Mouse (Mus musculus) frontal cortex, postnatal 25 days (tissue): Measurements from ENCODE around the gene Spo11.

Experiments used
- DNase-seq, 2 experiments: peaks; one replicate each; pipeline ENCODE4 v3.0.0; 2022; ENCODE audit warnings: low spot score in 2 of 2

Gene Spo11

DNA sequence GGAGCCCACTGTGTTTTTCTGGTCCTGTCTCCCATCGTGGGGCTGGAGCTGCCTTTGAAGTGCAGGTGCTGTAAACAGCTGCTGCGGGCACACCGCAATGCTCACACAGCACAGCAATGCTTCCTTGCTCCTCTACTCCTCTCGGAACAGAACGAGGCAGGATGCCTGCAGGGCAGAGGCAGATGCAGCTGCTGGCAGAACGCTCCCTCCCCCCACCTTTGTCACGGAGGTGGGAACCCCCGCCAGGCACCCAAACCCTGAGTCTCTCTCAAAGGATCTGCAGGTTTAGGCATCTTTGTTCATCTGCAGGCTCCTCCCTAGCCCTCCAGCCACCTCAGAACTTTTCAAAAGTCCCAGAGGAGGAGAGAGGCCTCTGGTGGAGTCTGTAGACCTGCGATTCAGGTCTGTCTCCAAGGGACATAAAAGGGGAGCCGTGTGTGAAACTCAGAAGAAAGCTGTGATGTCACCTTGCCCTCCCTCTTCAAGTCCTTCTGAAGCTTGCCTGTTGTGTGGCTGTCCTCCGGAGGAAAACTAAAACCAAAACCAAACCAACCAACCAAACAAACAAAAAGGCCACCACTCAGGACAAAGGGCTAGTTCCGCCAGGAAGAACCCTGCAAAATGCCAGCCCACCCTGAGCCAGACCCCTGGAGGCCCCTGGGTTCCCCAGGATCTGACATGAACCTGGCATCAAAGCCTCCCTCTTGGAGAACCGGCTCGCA lies at the start of gene Spo11:
Spo11 (plus strand) TSS at position 292 of the 722 bp plus-strand sequence.
- DNase-seq = no peak

DNA sequence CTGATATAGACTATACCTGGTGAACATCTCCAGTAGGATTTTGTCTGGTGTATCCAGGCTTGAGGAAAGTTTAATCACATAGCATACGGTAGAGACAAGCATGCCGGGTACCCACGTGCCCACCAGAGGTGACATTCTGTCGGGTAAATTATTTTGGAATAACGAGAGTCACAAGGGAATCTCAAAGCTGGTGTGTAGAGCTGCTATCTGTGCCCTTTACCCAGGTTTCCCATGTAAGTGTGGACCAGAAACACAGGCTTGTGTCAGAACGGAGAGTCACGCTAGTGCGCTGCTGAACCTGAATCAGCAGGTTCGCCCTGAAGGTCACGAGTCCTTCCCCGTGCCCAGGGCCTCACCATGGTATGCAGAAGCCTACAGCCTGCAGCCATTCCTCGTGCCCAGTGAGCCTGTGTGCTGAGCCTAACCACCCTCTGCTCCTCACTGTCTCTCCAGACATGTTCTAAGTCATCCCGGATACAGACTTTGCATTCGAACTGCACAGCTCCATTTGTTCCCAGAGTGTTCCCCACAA lies 47.5 kb upstream of the Spo11 start:
- no peak for DNase-seq

DNA sequence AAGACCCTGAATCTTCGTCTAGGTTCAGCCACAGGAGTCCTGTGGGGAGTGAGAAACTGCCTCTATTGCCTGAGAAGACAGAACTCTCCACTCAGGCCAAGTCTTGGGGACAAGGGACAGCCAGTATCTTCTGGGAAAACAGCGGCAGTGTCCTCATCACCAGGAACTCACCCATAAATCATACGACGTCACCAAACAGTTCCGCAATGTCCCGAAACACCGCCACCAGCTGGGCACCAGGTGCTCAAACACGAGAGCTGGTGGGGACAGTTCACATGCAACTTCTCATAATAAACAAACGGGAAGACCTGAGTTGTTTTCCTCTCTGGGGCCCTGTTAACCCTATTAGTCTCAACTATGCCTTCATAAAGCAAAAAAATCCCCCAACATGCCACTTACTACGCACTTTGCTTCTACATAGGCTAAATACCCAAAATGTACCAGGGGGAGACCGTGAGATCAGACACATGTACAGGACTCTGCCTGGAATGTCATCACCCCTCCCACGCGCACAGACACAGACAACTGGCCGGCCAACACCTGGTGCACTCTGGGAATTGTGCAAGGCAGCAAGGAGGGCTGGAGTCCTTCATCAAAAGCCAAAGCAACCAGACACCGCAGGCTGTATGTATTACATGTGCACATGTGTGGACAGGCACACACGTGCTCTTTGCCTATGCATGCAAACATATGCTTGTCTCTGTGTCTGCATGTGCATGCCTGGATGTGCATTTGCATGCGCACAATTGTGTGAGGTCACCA lies 46.2 kb upstream of the Spo11 start:
- no peak for DNase-seq

DNA sequence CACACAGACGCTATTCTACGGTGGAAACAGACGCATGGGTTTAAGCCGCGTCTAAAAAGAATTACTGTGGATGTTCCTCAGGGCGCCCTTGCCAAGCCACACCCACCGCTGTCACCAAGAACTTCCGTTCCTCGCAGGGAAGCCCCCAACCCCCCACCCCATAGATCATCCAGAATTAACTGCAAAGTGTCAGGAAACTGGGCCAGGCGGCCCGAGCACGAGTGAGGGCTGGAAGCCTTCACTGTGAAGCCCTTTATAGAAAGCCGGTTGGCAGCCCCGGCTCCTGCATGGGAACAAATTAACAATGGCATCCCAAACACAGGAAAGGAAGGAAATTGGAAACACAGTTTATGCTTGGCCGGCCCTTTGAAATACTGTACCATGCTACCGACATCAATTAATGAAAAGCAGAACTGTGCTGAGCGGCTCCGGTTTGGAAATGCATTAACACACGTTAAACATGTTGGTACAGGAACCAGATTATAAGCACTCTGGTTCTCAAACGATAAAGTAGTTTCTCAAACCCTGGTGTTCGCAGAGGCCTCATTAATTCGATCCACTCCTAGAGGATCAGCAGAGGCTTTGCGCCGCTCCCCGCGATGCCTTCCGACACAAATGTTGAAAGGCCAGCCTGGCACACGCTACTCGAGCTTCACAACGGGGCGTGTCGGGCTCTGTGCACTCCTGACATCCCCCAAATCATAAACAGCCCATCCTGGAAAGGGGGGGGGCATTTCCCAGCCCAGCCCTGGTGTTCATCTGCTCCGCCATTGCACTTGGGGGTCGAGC lies 43.7 kb upstream of the Spo11 start:
- no peak for DNase-seq

DNA sequence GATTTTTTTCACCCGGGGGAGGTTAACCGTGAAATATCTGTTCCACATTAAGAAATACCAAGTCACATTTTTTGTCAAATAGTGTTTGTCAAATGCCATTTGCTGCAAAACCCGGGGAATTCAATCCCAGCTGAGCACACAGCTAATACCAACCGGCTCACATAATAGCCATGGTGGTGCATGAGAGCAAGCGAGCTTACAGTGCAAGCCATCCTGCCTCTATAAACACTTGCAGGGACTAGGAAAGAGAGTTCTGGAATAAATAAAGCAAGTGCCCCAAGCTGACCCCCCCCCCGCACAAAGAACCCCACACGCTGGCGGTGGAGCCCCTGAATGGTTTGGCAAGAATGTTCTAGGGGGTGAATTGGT lies 43.1 kb upstream of the Spo11 start:
- DNase-seq = no peak

DNA sequence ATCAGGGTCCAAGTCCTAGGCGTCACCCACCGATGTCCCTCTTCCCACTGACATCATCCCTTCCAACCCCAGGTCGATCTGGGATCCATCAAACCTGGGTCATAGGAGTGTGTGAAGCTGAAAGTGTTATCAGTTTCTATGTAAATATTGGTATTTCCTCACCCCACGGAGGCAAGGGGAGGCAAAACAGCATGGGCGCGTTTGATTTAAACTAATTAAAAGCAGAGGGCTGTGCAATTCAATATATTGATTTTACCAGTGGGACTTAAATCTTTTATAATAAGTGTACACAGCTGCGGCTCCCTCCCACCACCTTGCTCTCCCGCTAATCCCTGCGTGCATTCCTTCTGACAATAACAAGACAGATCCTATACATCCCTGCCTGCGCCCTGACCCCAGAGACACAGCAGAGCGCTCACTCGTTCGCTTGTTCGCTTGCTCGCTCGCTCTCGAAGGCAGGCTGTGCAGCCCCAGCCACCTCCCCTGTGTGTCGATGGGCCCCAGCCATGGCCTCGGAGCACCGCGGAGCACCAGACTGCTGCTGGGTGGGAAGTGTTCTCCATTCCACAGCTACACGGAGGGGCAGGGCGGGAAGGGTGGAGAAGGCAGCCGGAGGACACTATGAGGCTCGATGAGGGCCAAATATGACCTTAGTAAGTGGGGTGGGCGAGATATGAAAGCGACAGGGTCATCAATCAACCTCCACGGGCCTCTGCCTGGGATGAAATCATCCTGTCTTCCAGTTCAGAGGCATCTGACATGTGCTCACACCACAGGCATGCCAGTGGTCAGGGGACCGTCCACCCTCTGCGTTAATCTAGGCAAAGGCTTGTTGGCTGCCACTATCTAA lies 42.4 kb upstream of the Spo11 start:
- DNase-seq = no peak

DNA sequence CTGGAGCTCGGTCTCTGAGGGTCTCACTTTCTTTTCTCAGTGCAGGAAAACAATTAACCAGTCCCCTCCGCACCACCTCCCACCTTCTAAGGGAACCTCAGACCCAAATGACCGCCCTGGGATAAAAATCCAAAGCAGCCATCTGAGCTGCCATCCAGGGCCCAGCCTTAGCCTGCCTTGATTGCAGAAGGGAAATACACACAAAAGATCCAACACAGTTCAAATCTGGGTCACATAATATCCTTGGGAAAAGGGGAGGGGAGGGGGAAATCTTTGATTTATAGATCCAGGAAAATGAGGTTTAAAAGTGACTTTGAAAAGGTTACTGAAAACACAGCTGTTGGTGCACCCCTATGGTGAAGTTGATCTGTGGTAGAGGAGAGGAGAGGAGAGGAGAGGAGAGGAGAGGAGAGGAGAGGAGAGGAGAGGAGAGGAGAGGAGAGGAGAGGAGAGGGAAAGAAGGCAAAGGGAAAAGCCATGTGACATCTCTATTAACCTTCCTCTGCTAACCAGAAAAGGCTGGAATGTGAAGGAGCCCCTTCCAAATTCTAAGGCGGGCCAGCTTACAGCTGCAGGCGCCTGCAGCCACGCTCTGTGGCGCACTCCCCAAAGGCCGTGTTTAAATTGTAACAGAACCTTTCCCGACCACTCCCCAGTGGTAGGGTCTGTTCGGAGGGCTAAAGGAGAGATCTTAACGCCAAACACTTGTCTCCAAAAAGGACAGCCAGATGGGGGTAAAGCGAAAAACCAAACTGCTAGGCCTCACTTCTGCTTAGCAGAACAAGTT lies 41.5 kb upstream of the Spo11 start:
- DNase-seq = no peak

DNA sequence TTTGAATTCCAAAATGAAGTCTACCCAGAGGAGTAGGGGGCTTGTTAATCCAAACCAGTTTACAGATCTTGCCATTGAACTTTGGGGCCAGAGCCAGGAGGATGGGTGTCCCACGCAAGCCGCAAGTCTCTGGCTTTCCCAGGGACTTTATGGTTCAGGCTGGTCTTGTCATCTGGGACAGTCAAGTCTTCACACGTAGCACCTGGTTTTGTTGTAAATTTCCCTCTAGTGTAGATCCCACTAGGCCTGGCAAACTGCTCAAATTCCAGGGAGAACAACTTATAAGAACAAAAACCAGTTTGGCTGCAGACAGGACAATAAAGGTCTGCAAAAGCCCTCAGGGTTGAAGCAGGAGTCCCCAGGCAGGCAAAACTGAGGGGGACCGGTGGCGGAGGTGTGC lies 40.7 kb upstream of the Spo11 start:
- DNase-seq = no peak

DNA sequence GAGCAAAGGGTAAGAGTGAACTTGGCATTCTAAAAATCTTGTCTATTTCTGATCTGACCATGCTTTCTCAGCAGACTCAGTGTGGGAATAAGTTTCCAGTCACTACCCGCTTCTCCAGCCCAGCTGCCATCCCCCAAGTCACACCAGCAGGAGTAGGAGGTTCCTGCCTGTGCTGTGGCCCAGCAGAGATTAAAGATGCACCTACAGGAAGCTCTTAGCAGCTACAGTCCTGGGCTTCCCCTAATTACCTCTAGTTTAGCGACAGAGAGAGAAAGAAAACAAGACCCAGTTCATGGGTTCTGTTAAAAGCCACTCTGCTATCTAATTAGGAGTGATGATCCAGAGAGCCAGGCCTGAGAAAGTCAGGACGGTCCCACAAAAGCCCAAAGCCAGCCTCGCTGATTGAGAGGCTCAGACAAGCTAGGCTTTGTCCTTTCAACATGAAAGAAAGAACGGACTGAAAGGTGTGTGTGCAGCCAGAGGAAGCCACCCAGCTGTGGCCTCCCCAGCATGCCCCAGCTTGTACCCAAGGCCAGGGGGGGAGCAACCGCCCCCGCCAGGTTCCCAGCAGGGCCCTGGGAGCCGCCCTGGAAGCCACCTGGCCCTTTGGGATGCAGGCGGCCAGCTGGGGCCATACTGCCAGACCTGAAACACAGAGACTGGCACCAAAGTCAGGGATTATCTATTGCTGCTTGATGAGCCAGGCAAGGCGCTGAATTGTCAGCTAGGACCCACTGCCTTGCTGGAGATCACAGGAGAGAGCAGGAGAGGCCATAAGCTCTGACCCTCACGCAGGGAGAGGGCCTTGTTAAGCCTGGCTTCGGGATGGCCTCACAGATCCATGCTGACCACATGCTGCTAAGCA lies 39.9 kb upstream of the Spo11 start:
- no peak for DNase-seq

DNA sequence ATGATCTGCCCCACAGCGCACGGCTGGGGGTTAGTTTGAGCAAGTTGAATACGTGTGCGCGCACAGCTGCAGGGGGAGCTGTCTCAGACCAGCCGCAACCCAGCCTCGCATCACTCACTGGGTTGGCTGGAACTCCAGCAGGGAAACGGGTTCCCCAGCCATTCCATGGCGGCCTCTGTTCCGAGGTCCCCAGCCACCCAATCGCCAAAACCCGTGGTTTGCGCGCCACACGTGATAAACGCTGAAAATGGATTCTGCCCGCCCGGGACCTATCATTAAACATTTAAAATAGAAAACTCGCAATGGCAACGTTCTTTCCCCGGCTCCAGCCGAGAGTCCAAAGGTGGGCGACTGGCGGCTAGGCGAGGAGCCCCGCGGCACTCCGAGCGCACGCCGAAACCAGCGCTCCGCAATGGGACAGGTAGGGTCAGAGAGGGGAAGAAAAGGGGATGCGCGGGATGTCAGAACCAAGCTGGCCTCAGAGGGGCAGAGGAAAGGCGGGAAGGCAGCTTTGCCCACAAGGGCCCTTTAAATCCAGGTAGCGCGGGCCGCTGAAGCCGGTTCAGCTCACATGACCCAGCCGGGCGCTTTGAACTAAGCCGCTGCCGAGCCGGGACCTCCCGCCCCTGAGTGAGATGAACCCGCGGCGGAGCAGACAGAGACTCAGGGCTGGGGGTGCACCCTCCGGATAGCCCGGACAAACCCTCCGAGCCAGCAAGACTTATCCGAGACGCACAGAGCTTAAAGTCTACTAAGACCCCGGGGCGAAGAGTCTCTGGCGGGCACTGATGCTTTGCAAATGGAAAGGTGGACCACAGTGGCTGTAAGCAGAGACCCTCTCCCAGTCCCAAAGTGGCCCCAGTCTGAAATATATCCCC lies 38.5 kb upstream of the Spo11 start:
- no peak for DNase-seq

DNA sequence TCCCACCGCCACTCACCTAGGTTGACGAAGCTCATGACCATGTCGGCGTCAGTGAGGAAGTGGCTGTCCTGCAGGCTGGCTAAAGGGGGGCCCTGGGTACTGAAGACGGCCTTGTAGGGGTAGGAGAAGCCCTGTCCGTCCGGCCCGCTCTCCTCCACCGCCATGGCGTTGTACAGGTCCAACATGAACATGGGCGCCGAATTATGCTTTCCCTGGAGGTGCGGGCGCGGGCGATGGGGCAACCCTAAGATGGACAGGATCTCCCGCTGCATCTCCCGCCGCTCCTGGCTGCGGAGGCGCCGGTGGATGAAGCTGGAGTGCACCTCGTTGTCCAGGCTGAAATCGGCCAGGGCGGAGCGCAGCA lies 37.9 kb upstream of the Spo11 start:
- DNase-seq = no peak

DNA sequence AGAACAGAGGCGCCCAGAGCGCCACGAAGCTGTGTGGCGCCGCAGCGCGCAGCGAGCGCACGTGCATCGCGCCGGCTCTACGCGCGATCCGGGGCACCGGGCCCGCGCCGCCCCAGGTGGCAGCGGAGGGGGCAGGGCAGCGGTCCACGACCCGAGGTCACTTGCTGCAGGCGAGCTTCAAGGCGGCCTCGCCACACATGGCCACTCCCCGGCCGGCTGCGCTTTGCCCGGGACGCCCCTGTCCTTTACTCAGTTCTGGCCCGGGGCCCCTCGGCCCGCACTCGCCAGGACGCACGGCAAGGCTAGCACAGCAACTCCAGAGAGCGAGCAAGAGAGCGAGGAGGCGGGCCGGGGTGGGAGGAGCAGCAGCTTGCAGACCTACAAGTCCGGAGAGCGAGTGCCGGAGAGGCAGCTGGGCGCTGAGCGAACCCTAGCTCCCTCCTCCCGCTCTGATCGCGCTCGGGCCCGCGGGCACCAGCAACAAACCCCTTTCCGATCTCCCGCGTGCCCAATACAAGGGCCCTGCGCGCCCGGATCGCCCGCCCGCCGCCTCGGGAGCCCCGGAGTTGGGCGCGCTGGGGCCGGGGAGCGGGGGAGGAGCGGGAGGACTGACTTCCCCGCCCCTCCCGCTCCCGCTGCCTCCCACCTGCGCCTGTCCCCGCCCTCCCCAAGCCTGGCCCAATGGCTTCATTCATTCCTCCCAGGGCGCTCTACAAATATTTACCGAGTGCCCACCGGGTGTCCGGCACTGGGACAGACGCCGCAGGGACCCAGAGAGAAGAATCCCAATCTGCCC lies 37.3 kb upstream of the Spo11 start, which contains the start of gene Bmp7:
Bmp7 (minus strand) TSS at position 319 of the 796 bp plus-strand sequence.
- DNase-seq = peak; percentile 33 to 38

DNA sequence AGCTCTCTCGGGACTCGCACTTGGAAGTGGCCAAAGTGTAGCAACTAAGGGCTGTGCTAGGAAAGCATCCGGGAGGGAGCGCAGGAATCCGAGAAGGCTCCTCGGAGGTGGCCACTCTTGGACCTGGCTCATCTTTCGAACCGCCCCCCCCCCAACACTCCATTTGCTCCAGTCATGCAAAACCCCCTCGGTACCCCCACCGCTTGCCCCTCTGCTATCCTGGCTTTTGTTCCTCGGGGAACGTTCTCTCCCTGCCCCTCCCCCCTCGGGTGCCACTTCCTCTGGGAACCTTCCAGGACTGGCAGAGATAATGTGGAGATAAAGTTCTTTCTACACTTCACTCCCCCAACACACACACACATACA lies 36.7 kb upstream of the Spo11 start:
- DNase-seq = no peak

DNA sequence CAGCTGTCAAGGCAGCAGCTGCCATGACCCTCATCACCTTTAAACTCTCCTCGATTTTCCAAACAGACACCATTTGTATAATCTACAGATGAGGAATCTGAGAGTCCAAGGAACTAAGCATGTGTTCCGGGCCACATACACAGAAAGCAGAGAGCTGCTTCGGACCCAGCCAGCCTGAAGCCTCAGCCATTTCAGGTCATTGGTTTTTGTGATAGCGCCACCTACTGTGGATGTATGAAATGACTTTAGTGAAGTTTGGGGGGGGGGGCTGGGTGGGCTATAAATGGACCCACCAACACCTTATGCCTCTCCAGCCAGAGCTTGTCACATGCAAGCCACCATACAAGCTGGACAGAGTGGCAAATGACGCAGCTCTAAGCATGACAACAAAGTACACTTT lies 28.4 kb upstream of the Spo11 start:
- DNase-seq = no peak

DNA sequence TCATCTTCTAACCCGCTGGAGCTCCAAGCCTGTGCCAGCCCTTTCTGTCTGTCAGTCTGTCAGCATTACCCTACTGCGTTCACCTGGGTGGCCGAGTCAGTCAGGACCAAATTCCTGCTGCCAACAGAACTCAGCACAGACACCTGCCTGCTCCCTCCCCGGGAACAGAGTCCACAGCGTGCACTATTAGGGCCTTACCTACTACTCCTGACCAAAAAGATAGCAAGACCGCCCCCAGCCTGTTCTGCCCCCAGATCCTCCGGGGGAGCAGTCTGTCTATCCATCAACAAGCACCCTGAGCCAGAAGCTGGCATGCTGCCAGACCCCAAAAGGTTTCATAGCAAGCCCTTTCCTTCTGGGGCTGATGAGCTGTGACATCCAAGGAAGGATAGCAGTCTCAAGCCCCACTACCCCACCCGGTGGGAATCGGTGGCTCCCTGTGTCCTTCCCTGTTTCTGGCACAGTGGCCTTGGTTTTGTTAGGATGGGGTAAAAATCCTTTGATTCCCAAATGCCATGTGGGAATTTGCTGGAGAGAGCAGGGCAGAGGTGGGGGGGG lies 27.3 kb upstream of the Spo11 start:
- no peak for DNase-seq

DNA sequence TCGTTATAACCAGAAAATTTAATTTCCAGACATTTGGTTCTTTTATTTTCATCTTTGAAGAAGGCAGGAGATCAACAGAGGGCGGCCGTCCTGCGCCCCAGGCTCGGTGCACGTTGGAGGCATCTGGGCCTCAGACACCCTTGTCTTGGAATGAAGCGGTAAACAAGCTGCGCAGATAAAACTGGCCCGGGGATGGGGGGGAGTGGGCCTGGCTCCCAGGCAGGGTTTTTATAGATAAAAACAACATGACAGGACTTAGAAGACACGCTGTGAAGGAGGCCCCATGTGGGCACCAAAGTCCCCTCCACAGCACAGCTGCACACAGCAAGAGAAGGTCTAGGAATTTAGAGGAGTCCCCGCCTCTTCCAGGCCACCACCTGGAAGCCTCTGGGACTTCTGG lies 26.8 kb upstream of the Spo11 start:
- no peak for DNase-seq

DNA sequence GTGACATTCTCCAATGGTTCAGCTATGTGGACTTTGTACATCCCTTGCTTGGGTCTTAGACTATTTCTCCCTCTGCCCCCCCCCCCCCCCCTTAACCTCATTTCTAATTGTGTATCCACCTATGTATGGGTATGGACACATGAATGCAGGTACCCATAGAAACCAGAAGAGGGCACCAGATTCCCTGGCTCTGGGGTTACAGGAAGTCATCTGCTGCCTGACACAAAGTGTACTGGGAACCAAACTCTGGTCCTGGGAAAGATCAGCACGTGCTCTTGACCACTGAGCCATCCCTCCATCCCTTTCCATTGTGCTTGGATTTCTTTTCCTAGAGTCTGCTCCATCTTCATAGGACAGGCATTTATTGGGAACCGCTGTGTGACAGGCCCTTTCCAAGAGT lies 25.5 kb upstream of the Spo11 start:
- DNase-seq = no peak

DNA sequence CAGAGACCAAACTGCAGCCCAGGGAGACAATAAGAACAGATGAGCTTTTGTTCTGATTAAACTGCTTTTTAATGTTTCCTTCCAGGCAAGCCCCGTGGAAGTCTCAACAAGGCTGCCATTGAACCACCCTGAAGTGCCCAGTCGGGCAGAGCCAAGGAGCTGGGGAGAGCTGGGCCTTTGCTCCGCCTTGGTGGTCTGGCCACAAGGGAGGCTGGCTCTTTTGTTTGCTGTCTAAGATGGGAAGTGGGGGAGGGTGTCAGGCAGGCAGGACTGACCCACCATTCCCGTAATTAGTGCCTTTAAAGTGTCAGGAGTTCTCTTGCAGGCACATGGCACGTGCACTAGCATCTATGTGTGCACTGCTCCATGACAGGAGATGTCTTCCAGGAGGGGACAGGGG lies 18.9 kb upstream of the Spo11 start:
- no peak for DNase-seq
